Mouse (Mus musculus) lung, embryonic 14.5 days (tissue): Measurements from ENCODE around the gene Hist1h1t. TPM values are rescaled to one million over a fixed set of nuclear protein-coding genes. Genes with fewer than 3 reads are reported as not detected.
"Not testable (repeated sequence)": the region's sequence is repeated elsewhere in the genome, so short reads cannot be mapped to it uniquely, and the experiment has no call there.

Experiments
- ATAC-seq: fragments of 200-750 bp; cut with Nextera tagmentation; 2 replicates; pipeline ENCODE4 v1.8.0; 2017; ENCODE audit warnings: mild to moderate bottlenecking, moderate TSS enrichment, moderate library complexity; ENCODE audit not compliant: insufficient read depth
- DNase-seq: peaks from one replicate; pipeline ENCODE4 v3.0.0-alpha.2; 2015
- H3K27ac ChIP-seq: fragments of 300-500 bp; sonication (generic); 2 replicates; pipeline ENCODE4 v1.5.1; 2014; ENCODE audit warnings: low read depth, mild to moderate bottlenecking, moderate library complexity
- H3K27me3 ChIP-seq: fragments of 300-500 bp; sonication (generic); 2 replicates; pipeline ENCODE4 v1.6.1; 2014; ENCODE audit warnings: low read length, control low read depth; ENCODE audit not compliant: insufficient read depth
- H3K36me3 ChIP-seq: fragments of 300-500 bp; sonication (generic); 2 replicates; pipeline ENCODE4 v1.6.1; 2014; ENCODE audit warnings: control low read depth; ENCODE audit not compliant: insufficient read depth
- H3K4me1 ChIP-seq: fragments of 300-500 bp; sonication (generic); 2 replicates; pipeline ENCODE4 v1.6.1; 2014; ENCODE audit warnings: antibody characterized with exemption, control low read depth; ENCODE audit not compliant: insufficient read depth
- H3K4me2 ChIP-seq: fragments of 300-500 bp; sonication (generic); 2 replicates; pipeline ENCODE4 v1.6.1; 2014; ENCODE audit warnings: mild to moderate bottlenecking
- H3K4me3 ChIP-seq: fragments of 300-500 bp; sonication (generic); 2 replicates; pipeline ENCODE4 v1.5.1; 2014; ENCODE audit warnings: low read depth, low read length
- H3K9ac ChIP-seq: fragments of 300-500 bp; sonication (generic); 2 replicates; pipeline ENCODE4 v1.6.1; 2014
- H3K9me3 ChIP-seq: fragments of 300-500 bp; sonication (generic); 2 replicates; pipeline ENCODE4 v1.6.1; 2016; ENCODE audit warnings: low read depth, low read length, control low read depth
- CTCF ChIP-seq: IDR thresholded peaks from 2 replicates; pipeline ENCODE4 v1.5.1; 2016; ENCODE audit warnings: antibody characterized with exemption, low read depth
- WGBS: fragments of 180-500 bp; shearing (Covaris S2); extraction: QIAGEN DNeasy Blood & Tissue Kit; methylation state at CpG from one replicate; pipeline ENCODE4 v1.1.7; 2014; 5-methylcytosine and 5-hydroxymethylcytosine counted together
- polyA plus RNA-seq: library from polyadenylated mRNA; unstranded; fragments of >200 nt; fragmentation: Nextera tagmentation; extraction: Ambion mirVana; gene quantifications from 2 replicates; pipeline ENCODE4 v1.2.1, GENCODE M21; 2014

Hist1h1t gene
- polyA plus RNA-seq, 1 experiment from 2014 or later, result not detected

DNA sequence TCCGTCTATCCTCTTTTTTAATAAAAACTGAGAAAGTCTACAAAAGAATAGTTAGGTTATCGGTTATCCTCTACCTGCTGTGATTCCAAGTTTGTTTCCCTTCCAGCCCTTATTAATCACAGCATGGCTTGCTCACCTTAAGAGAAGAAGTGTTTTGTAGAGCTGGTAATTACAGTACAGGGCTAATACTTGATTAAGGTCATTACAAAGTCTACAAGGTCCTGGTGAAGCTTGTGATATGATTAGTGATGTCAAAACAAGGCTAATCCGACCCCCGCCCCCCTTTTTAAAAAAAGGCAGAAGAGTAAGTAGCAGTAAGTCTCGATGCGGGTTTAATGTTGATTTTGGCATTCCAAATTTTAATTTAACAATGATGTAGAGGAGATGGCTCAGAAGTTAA lies 3.4 kb downstream of the Hist1h1t start:
- Histone ChIP-seq H3K4me3 (no peak overlapping the region), H3K9me3 (no peaks in the 10 kb centered on the region), H3K9ac (no peak overlapping the region), H3K27ac (peak overlapping the region; percentile 97), H3K27me3 (no peaks in the 10 kb centered on the region), H3K4me1 (peaks cover 4% of the 10 kb centered on the region; the same call in 1 of the 2 replicates), H3K36me3 (no peaks in the 10 kb centered on the region), H3K4me2 (peak overlapping the region; percentile 49)
- WGBS, result 53% methylated on average over 6 of the region's 6 CpGs
- TF ChIP-seq CTCF, result no peak
- ATAC-seq (no peak), DNase-seq (no peak)

DNA sequence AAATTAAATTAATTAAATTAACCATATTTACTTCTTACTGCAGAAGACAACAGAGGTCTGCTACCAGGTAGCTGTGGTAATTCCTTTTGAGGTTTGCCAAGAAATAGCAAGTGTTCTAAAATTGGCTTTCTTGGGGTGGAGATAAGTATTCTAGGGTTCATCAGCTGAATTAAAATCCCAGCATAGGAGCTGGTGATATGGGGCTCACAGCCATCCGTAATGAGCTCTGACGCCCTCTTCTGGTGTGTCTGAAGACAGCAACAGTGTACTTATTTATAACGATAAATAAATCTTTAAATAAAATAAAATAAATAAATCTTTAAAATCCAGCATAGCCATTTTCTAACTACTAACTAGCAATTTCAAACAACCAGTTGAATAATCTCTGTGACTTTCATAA lies 4.2 kb downstream of the Hist1h1t start:
- no peak for DNase-seq
- H3K27ac ChIP-seq, result no peak overlapping the region
- H3K4me1 ChIP-seq, result peaks cover 4% of the 10 kb centered on the region; the same call in 1 of the 2 replicates
- WGBS, result 59% methylated on average over 3 of the region's 3 CpGs
- H3K4me3 ChIP-seq, result no peak overlapping the region
- no peaks in the 10 kb centered on the region for H3K27me3 ChIP-seq
- ATAC-seq, result no peak
- H3K36me3 ChIP-seq, result no peaks in the 10 kb centered on the region
- no peak; the same call in 1 of the 2 replicates for TF ChIP-seq CTCF
- no peak overlapping the region for H3K4me2 ChIP-seq
- H3K9ac ChIP-seq, result no peak overlapping the region
- no peaks in the 10 kb centered on the region for H3K9me3 ChIP-seq

DNA sequence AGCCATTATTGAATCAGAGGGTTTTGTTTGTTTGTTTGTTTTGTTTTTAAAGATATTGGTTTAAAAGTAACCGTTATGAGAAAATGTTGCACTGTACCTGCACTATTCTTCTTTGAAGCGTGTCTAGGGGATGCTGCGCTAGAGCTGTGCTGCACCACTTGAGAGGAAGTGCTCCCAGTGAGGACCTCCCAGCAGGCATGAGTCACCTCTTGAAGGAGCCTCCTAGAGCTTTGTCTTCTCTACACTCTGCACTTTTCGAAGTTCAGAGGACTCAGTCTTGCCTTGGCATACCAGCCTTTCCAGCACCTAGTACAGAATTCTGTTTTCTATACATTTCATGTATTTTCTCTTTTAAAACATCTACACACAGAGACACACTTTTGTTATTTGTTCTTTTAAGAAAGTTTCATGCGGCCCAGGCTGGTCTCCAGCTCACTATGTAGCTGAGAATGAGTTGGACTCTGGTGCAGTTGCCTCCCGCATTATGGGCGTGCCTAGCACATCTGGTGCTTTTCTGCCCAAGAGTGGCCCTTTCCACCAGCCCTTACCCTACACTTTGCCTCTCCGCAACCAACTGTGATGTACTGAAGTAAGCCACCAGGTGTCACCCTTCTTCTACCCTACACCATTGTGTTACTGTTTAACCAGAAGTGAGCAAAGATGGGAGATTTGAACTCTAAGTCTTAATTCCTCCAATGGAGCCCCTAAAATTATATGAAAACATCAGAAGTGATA lies 5.3 kb downstream of the Hist1h1t start:
- Histone ChIP-seq H3K9ac (no peak overlapping the region), H3K9me3 (no peaks in the 10 kb centered on the region), H3K4me1 (no peaks in the 10 kb centered on the region; the same call in 1 of the 2 replicates), H3K4me2 (no peak overlapping the region), H3K27me3 (no peaks in the 10 kb centered on the region), H3K27ac (no peak overlapping the region), H3K4me3 (no peak overlapping the region), H3K36me3 (no peaks in the 10 kb centered on the region)
- 16% methylated on average over 8 of the region's 8 CpGs for WGBS
- ATAC-seq (peak; percentile 64), DNase-seq (peak; percentile 91)
- TF ChIP-seq CTCF, result peak; percentile 87

GRCm38 (mm10) chr13:23702220-23702619 lies 6.6 kb downstream of the Hist1h1t start:
- 74% methylated on average over 4 of the region's 4 CpGs for WGBS
- Histone ChIP-seq H3K4me3 (no peak overlapping the region), H3K27ac (no peak overlapping the region), H3K4me1 (no peaks in the 10 kb centered on the region; the same call in 1 of the 2 replicates), H3K36me3 (no peaks in the 10 kb centered on the region), H3K27me3 (no peaks in the 10 kb centered on the region), H3K9ac (no peak overlapping the region), H3K4me2 (no peak overlapping the region), H3K9me3 (no peaks in the 10 kb centered on the region)
- DNase-seq, result no peak
- no peak for TF ChIP-seq CTCF
- ATAC-seq, result no peak

- not testable (repeated sequence) for H3K9me3 ChIP-seq, H3K9ac ChIP-seq, H3K4me3 ChIP-seq, DNase-seq, H3K27me3 ChIP-seq, H3K4me2 ChIP-seq, H3K36me3 ChIP-seq, H3K4me1 ChIP-seq, H3K27ac ChIP-seq, ATAC-seq
- 78% methylated on average over 2 of the region's 2 CpGs for WGBS
These were observed 7.2 kb downstream of the Hist1h1t start for GRCm38 (mm10) chr13:23702801-23703200.

GRCm38 (mm10) chr13:23705751-23706356 lies 10.2 kb downstream of the Hist1h1t start:
- Histone ChIP-seq H3K9me3 (no peaks in the 10 kb centered on the region), H3K27me3 (no peaks in the 10 kb centered on the region), H3K4me2 (no peak overlapping the region), H3K36me3 (no peaks in the 10 kb centered on the region), H3K9ac (no peak overlapping the region), H3K4me1 (no peaks in the 10 kb centered on the region; the same call in 1 of the 2 replicates), H3K27ac (no peak overlapping the region), H3K4me3 (no peak overlapping the region)
- WGBS, result 89% methylated on average over 7 of the region's 7 CpGs
- DNase-seq (no peak), ATAC-seq (no peak)
- no peak for TF ChIP-seq CTCF

DNA sequence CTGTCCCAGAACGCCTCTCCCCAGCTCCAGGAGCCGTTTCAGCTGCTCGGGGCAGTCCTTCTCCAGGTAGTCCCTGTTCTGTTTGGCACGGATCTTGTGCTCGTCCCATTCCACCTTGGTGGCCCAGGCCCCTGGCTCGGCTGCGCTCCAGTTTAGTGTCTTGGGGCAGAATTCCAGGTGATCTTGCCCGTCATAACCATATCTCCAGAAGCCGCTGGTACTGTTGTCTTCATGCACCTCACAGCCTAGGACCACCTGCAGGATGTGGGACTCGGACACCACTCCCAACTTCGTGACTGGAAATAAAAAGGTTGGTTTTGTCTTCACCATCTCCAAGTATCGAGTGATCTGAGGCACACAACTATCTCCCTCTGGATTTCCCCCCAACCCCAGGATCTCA lies 11.2 kb downstream of the Hist1h1t start:
- H3K27me3 ChIP-seq, result no peaks in the 10 kb centered on the region
- DNase-seq, result no peak
- H3K4me2 ChIP-seq, result no peak overlapping the region
- H3K36me3 ChIP-seq, result no peaks in the 10 kb centered on the region
- H3K27ac ChIP-seq, result no peak overlapping the region
- no peaks in the 10 kb centered on the region for H3K9me3 ChIP-seq
- no peak overlapping the region for H3K9ac ChIP-seq
- no peak for ATAC-seq
- H3K4me3 ChIP-seq, result no peak overlapping the region
- no peak for TF ChIP-seq CTCF
- 94% methylated on average over 12 of the region's 12 CpGs for WGBS
- no peaks in the 10 kb centered on the region; the same call in 1 of the 2 replicates for H3K4me1 ChIP-seq
